Mouse (Mus musculus): ENCODE measurements around the gene Mcoln2.

GRCm38 (mm10) chr3:146197785-146198184 is 48.2 kb downstream of the Mcoln2 start:
- TF ChIP-seq POLR2A (IDR thresholded peaks at IDR 0.05; ENCODE audit: borderline replicate concordance, extremely low read depth, low read depth, low read length) (no peak), CTCF (IDR thresholded peaks at IDR 0.05; ENCODE audit: insufficient read depth, low read length) (no peak)

Measured in lung, adult 2 months (tissue).